Mouse (Mus musculus) megakaryocyte-erythroid progenitor cell, adult 5-6 weeks (primary cell): ENCODE measurements around the gene Aggf1. TPM values are rescaled to one million over a fixed set of nuclear protein-coding genes. Genes with fewer than 3 reads are reported as not detected.

Experiments used
- ATAC-seq: replicated peaks from 2 replicates; pipeline ENCODE4 v1.8.0; 2016; ENCODE audit warnings: mild to moderate bottlenecking, inconsistent platforms; ENCODE audit not compliant: severe bottlenecking, poor library complexity, low FRiP score, low TSS enrichment
- total RNA-seq, 2 experiments: library from RNA; stranded (forward) in 1 of 2; stranded (reverse) in 1 of 2; fragments of 200-1000, 215-1000 nt in 1 of 2; fragments of >200 nt in 1 of 2; fragmentation: Nextera tagmentation in 1 of 2; gene quantifications; 2 replicates each; pipeline ENCODE4 v1.2.3; 2014 to 2017

Gene Aggf1
- total RNA-seq, 2 experiments from 2014 or later: 58.0 to 72.8 TPM

DNA sequence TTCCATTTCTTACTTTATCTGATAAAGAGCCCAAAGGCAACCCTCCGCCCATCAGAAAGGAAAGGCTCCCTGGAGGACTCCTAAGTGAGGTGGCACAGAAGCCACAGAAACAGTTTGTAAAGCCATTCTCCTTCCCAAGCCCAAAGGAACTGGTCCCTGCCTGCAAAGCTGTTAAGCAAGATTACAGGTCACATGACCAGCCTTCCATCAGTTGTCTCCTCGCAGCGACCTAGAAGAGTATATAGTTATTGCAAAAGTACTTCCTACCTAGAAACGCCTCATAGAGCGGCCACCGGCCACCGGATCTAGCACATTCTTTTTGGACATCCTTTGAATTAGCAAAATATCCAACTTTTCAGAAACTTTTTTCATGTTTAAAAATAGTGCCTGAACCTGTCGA is 31.7 kb downstream of the Aggf1 start:
- 0 out of 2 replicates have a peak, but pooled peaks have one; percentile 27 for ATAC-seq

GRCm38 (mm10) chr13:95336122-95336677 is 39.0 kb downstream of the Aggf1 start:
- no peak for ATAC-seq

GRCm38 (mm10) chr13:95332086-95332899 is 42.9 kb downstream of the Aggf1 start:
- no peak for ATAC-seq

DNA sequence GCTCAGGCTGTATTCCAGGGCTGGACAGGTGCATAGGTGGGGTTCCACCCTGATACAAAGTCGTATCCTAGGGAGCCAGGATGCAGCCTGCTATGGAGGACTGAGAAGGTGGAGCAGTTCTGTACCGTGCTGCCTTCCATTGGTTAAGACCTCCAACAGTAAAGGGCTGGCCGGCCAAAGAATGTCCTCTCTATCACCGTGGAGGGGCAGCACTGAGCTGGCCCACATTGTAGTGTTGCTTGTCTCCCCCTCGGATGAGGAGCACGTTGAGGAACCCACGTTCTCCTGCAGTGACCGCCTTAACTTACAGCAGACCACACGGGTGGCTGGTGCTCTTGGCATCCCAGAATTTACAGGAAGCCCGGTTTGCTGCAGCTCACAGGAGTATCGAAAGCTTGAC is 44.6 kb downstream of the Aggf1 start:
- no peak for ATAC-seq

- no peak for ATAC-seq
Measured at GRCm38 (mm10) chr13:95328767-95329166, 46.4 kb downstream of the Aggf1 start.

GRCm38 (mm10) chr13:95327345-95327741 is 47.8 kb downstream of the Aggf1 start:
- 0 out of 2 replicates have a peak, but pooled peaks have one; percentile 8 for ATAC-seq

DNA sequence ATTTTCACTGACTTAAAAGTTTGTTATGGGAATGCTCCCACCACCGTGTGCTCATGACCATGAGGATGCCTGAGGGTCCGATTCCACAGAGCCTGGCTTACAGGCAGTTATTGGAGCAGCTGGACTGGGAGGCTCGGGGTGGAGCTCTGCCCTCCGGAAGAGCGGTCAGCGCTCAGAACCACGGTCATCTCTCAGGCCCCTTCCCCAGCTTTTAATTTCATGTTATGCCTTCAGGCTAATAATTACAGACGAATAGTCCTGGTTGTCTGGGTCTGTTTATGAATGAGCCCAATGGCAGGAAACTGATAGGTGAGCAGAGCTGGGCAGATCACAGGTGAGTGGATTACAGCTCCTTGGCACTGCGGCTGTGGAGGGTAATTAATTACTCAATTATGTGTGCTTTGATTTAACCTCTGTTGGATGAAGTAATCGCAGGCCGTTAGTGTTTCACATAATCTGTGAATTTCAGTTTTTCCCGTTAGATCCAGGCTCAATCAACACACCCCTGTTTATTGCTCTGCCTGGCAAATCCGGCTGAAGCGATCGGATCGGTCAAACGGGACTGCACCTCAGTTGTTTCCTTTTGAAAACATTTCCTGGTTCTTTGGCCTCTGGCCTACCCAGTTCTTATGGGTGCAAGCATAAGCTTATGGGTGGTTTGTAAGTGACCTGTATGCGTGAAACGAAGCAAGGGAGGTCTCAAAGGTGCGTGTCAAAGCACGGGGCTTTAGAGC is 48.4 kb downstream of the Aggf1 start:
- no peak for ATAC-seq

DNA sequence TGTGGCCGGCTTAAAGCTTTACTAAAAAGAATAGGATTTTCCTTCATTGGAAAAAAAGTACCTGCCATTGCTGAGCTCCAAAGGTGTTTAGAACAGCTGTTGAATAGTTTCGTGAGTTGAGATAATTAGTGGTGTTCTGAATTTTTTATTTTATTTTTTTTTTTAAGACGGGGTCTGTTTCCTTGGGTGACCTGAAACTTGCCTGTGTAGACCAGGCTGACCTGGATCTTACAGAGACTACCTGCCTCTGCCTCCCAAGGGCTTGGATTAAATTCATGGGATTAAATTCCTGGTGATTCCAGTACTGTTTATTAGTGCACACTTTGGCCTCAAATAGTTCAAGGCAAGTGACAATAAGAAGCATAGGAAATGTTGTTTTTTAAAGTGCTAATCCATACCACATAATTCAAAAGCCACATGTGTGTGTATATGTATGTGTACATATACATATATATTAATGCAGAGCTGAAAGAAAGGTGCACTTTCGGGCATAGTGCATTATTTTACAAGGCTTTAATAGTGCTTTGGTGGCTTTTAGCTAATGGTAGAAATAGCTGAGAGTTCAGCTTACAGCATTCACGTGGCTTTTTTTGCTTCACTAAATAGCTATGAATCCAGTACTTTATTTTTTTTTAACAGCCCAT is 49.1 kb downstream of the Aggf1 start:
- no peak for ATAC-seq

DNA sequence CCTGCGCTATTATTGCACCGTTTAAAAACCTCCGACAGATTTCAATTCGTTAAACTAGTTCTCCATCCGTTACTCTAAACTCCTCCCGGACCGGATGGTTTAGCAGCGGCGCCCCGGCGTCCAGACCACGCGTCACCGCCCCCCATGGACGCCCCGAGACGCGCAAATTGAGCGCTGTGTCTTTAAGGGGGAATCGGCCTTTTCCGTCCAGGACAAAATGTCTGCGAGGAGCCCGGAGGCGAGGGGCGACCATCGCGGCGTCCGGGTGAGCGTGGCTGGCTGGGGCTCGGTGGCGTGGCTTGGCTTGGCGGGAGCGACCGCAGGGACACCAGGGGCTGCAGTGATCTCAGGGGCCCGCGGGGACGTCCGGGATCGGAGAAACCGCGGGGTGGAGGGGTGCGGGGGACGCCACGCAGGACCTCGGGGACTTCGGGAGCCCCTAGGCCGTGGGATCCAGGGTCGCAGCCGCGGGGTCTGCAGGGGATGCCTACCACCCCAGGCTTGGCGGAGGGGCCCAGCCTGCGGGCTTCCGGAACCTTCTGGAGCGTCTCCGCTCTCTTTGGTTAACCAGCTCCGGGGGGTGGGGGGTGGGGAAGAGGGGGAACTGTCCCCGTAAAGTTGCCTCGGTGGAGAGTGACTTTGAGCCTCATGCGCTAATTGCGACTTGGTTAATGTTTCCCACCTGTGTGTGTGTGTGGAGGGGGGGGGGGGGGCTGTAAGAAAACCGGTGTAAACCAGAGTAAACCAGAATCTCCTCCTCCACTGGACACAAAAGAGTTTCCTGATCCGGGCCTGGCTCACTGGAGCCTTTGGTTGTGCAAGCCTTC is 49.9 kb downstream of the Aggf1 start:
- ATAC-seq: peak; percentile 38

GRCm38 (mm10) chr13:95324626-95325079 is 50.5 kb downstream of the Aggf1 start:
- ATAC-seq: peak; percentile 47

- no peak; the same call in 1 of the 2 replicates for ATAC-seq
Measured at GRCm38 (mm10) chr13:95323950-95324625, 51.1 kb downstream of the Aggf1 start.

DNA sequence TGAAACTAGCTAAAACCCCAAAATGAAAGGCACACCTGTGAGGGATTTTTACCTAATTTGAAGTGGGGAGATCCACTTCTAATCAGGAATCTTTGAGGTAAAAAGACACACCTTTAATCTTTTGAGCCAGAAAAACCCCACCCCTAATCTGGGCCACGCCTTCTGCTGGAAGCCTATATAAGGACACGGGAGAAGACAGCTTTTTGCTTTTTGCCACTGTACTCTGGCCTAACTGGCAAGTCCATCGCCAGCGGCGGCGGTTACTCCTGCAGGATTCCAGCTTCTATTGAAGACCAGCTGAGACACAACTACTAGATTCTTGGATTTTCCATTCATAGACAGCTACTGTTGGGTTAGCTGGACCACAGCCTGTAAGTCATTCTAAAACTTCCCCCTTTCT is 51.8 kb downstream of the Aggf1 start, which contains the start of gene Zbed3:
Gene Zbed3 (plus strand): TSS at position 213 of the 400 bp plus-strand sequence.
- ATAC-seq: no peak

- ATAC-seq: no peak
Measured at GRCm38 (mm10) chr13:95320451-95320850, 54.7 kb downstream of the Aggf1 start.

- ATAC-seq: peak; percentile 28; the same call in 1 of the 2 replicates
Measured at GRCm38 (mm10) chr13:95319153-95319552, 56.0 kb downstream of the Aggf1 start.

DNA sequence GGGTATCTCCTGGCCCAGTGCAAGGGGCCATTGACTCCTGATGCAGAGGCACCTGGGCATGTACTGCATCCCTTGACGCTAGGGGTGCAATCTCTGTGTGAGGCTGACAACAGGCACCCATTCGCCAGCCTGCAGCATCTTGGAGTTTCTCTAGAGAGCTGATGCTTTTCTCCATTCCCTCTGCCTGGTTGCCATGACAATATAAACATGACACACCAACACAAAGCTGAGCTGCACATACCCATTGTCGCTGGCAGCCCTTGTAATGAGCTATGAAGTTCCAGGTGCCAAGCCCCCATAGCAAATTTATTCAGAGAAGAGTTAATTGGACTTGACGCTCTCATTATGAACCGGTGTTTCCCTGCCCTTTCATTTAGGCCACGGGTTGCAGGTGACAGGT is 63.1 kb downstream of the Aggf1 start:
- ATAC-seq: no peak

DNA sequence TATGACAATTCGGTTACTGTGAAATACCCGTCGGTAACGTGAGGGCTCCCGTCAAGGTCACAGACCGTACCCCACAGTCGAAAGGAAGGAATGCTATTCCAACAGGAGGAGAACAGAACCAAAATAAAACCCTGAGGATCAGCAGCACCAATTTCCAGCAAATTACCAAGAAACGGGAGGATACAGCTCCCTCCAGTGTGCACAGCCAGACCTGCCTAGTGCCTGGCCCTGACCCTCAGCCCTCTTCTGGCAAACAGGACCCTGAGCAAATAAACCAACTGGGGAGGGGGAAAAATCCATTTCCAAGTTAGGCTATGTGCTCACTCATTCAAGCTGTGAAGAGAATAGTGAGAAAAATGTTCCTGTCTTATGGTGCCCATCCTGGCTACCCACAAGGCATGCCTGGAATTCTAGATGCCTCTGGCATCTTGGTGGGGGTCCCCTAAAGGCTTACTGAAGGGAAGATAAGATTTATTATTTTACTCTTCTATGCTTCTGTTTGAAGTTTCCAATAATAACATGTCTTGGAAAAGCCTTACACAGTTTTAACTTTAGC is 68.0 kb downstream of the Aggf1 start:
- ATAC-seq: no peak

DNA sequence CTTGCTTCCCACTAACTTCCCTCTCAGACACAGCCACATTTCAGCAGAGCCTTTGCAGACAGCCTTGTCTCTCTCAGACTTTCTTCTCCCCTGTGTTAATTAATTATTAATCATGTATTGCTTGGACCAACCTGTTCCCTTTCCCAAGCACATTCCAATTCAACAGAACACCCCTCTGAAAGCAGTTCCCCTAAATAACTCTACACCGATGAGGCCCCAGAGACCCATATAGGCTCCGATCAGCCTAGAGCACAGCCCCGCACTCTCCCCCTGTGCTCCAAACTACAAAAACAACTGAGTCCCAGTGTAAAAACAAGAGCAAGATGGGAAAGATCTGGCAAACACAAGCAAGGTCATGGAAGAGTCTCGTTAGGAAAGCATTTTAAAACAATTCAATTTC is 68.6 kb downstream of the Aggf1 start:
- no peak for ATAC-seq
